Mouse (Mus musculus) CH12.LX (cell line): ENCODE measurements at regions not wholly inside any gene's neighbourhood (a gene's known extent, or its start where the extent isn't known, plus 50 kb on each side); places are given as distances from the start of the nearest gene placed in this dataset.

Experiments
- CTCF ChIP-seq, 2 experiments: IDR thresholded peaks in 1 of 2; conservative IDR thresholded peaks in 1 of 2; 2 replicates each; pipeline ENCODE4 v1.5.1; 2011 to 2012; ENCODE audit warnings: low read depth in 2 of 2, low read length in 2 of 2, improper control_type of control experiment in 1 of 2, inconsistent platforms in 1 of 2, mild to moderate bottlenecking in 1 of 2, moderate library complexity in 1 of 2
- MAX ChIP-seq: IDR thresholded peaks from 2 replicates; pipeline ENCODE4 v1.6.1; 2011; ENCODE audit warnings: low read length, improper control_type of control experiment
- MAZ ChIP-seq: IDR thresholded peaks from 2 replicates; pipeline ENCODE4 v1.6.1; 2012; ENCODE audit warnings: low read depth, mild to moderate bottlenecking, inconsistent platforms, low read length, improper control_type of control experiment, moderate library complexity
- POLR2A ChIP-seq: IDR thresholded peaks from 2 replicates; pipeline ENCODE4 v1.6.1; 2011; ENCODE audit warnings: low read depth, mild to moderate bottlenecking, improper control_type of control experiment, low read length
- TCF12 ChIP-seq: IDR thresholded peaks from 2 replicates; pipeline ENCODE4 v1.6.1; 2014; ENCODE audit warnings: low read depth, mild to moderate bottlenecking, inconsistent platforms, low read length, improper control_type of control experiment

DNA sequence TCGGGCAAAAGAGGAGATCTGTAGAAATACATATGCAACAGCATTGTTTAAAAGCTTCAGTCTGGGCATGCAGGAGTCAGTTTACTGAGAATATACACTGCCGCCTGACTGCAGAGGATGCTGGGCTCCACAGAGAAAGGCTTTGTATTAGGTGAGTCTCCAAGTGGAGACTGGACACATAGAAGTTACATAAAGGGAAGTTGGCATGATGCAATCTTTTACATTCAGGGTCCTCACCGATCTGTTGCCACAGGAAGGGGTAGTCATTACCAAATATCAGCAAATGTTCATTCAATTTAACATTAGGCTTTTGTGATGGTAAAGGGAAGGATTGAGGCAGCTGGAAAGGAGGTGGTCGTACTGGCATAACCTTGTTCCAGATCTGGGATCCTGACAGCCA, 89.7 kb upstream of the Arntl start:
- no peak for TF ChIP-seq POLR2A
- no peak for TF ChIP-seq CTCF (conservative IDR thresholded peaks at IDR 0.05 in 1 of 2, IDR thresholded peaks at IDR 0.05 in 1 of 2; ENCODE audit: low read depth in 2 of 2, low read length in 2 of 2)
- no peak for TF ChIP-seq MAZ
- TF ChIP-seq TCF12 = no peak
- no peak for TF ChIP-seq MAX
